In the genomic region with DNA sequence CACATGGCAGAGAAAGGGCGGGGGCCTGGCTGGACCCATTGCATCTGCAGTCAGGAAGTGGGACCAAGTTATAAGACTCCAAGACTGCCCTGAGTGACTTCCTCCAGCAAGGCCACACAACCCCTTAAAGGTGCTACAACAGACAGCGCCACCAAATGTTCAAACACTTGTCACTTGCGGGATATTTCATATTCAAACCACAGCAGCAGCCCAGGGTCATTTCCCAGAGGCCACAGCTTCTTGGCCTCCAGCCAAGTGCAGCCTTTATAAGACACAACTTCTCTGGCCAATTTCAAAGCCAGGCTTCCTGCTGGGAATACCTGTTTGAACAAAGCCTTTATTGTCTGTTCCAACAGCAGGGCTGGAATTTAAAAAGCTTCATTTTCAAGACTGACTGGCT, we compare ENCODE assay signal across 8 mouse cellular contexts.
A peak's percentile ranks its signal among the peaks of the same experiment; 100 is the strongest.
DNase-seq lines count a peak whose midpoint lies in the region; ATAC-seq lines count a peak whose summit lies in the region.

No protein-coding gene starts in this region.

- no peaks in the 10 kb centered on the region for H3K27me3 ChIP-seq in hindbrain, embryonic 10.5 days (ENCODE audit: insufficient read depth, poor library complexity, severe bottlenecking)
- no peaks in the 10 kb centered on the region; the same call in 1 of the 2 replicates for H3K27me3 ChIP-seq in hindbrain, embryonic 16.5 days (replicated peaks; ENCODE audit: control insufficient read depth, insufficient read depth, low read length)

- intact Hi-C loops in heart, postnatal 14 days (cut with DNase I): no loop called here

- no peaks in the 10 kb centered on the region for H3K36me3 ChIP-seq in hindbrain, embryonic 10.5 days
- H3K36me3 ChIP-seq in hindbrain, embryonic 16.5 days (ENCODE audit: control insufficient read depth, insufficient read depth, low read length): no peaks in the 10 kb centered on the region

- no peaks in the 10 kb centered on the region for H3K9me3 ChIP-seq in hindbrain, embryonic 10.5 days
- H3K9me3 ChIP-seq in hindbrain, embryonic 16.5 days (ENCODE audit: control insufficient read depth, low read length): no peaks in the 10 kb centered on the region

- H3K4me1 ChIP-seq in hindbrain, embryonic 10.5 days (replicated peaks): peaks cover 22% of the 10 kb centered on the region
- H3K4me1 ChIP-seq in hindbrain, embryonic 16.5 days (ENCODE audit: control insufficient read depth, insufficient read depth, low read depth, low read length): peaks cover 3% of the 10 kb centered on the region; the same call in 1 of the 2 replicates

- no peak overlapping the region for H3K4me2 ChIP-seq in hindbrain, embryonic 16.5 days (ENCODE audit: low read length)

- H3K4me3 ChIP-seq in hindbrain, embryonic 10.5 days: no peak overlapping the region
- H3K4me3 ChIP-seq in hindbrain, embryonic 16.5 days (ENCODE audit: low read length): no peak overlapping the region

- ATAC-seq in hindbrain, embryonic 16.5 days: no peak
- no peak for ATAC-seq in erythroid progenitor cell, adult 5-6 weeks (replicated peaks; ENCODE audit: low FRiP score, poor library complexity, severe bottlenecking)

- no peak for DNase-seq in hindbrain, embryonic 10.5 days (ENCODE audit: low spot score)
- peak; percentile 31 to 49 for DNase-seq in right cerebral cortex, postnatal 10 days (ENCODE audit: low spot score in 2 of 2)
- DNase-seq in right cerebral cortex, adult 18-20 months: no peak
- DNase-seq in heart, postnatal 14 days: peak; percentile 36 to 37
- peak; percentile 39 for DNase-seq in testis, postnatal 14 days (ENCODE audit: low spot score)
- DNase-seq in right cerebral cortex, adult 2 months (ENCODE audit: low spot score in 2 of 2): no peak

- H3K9ac ChIP-seq in hindbrain, embryonic 16.5 days (ENCODE audit: low read depth, low read length): no peak overlapping the region

- 0 out of 2 replicates have a peak overlapping the region, but pooled peaks have one; percentile 31 for H3K27ac ChIP-seq in hindbrain, embryonic 10.5 days
- no peak overlapping the region for H3K27ac ChIP-seq in hindbrain, embryonic 16.5 days (ENCODE audit: low read depth, low read length)

- 78% methylated on average over 3 of the region's 3 CpGs for WGBS in hindbrain, embryonic 10.5 days
- 60% methylated on average over 3 of the region's 3 CpGs for WGBS in hindbrain, embryonic 16.5 days

Comparison
In these comparisons a context has a peak if more than half of its experiments do, and no peak if none do; other contexts are left out.
1. DNase-seq: peak in right cerebral cortex, postnatal 10 days (2 of 2), heart, postnatal 14 days (2 of 2) and testis, postnatal 14 days (single experiment); none in hindbrain, embryonic 10.5 days (single experiment), right cerebral cortex, adult 18-20 months (single experiment) and right cerebral cortex, adult 2 months (0 of 2).